Mouse (Mus musculus): ENCODE measurements around the gene Hdac9. TPM values are rescaled to one million over a fixed set of nuclear protein-coding genes. Genes with fewer than 3 reads are reported as not detected.

Gene Hdac9
- polyA plus RNA-seq, 1 experiment from 2014 or later, result 17.0 TPM

GRCm38 (mm10) chr12:34212162-34212561, 704.7 kb downstream of the Hdac9 start:
- H3K36me3 ChIP-seq (ENCODE audit: control insufficient read depth, insufficient read depth, low read length), result no peaks in the 10 kb centered on the region
- H3K9ac ChIP-seq (replicated peaks; ENCODE audit: low read length), result no peak overlapping the region
- WGBS, result 83% methylated on average over 3 of the region's 3 CpGs
- no peak overlapping the region for H3K4me3 ChIP-seq (replicated peaks; ENCODE audit: low read depth, low read length)
- H3K27ac ChIP-seq (replicated peaks; ENCODE audit: low read depth, low read length), result no peak overlapping the region
- ATAC-seq (ENCODE audit: low FRiP score, low TSS enrichment) (no peak), DNase-seq (no peak)
- H3K4me2 ChIP-seq (ENCODE audit: low read length), result no peak overlapping the region
- H3K4me1 ChIP-seq (ENCODE audit: control insufficient read depth, insufficient read depth, low read length), result no peaks in the 10 kb centered on the region
- no peaks in the 10 kb centered on the region for H3K9me3 ChIP-seq (ENCODE audit: control insufficient read depth, low read length)
- no peaks in the 10 kb centered on the region for H3K27me3 ChIP-seq (ENCODE audit: control insufficient read depth, insufficient read depth, low read length)

- H3K4me3 ChIP-seq (replicated peaks; ENCODE audit: low read depth, low read length), result no peak overlapping the region
- no peaks in the 10 kb centered on the region for H3K36me3 ChIP-seq (ENCODE audit: control insufficient read depth, insufficient read depth, low read length)
- 84% methylated on average over 3 of the region's 3 CpGs for WGBS
- H3K27me3 ChIP-seq (ENCODE audit: control insufficient read depth, insufficient read depth, low read length), result no peaks in the 10 kb centered on the region
- no peak overlapping the region for H3K9ac ChIP-seq (replicated peaks; ENCODE audit: low read length)
- no peaks in the 10 kb centered on the region for H3K9me3 ChIP-seq (ENCODE audit: control insufficient read depth, low read length)
- no peak overlapping the region for H3K27ac ChIP-seq (replicated peaks; ENCODE audit: low read depth, low read length)
- no peaks in the 10 kb centered on the region; the same call in 1 of the 2 replicates for H3K4me1 ChIP-seq (ENCODE audit: control insufficient read depth, insufficient read depth, low read length)
- DNase-seq (no peak), ATAC-seq (ENCODE audit: low FRiP score, low TSS enrichment) (no peak)
- H3K4me2 ChIP-seq (ENCODE audit: low read length), result no peak overlapping the region
Measured at GRCm38 (mm10) chr12:34201471-34201870, 715.4 kb downstream of the Hdac9 start.

- Histone ChIP-seq H3K27ac (replicated peaks; ENCODE audit: low read depth, low read length) (no peak overlapping the region), H3K27me3 (ENCODE audit: control insufficient read depth, insufficient read depth, low read length) (no peaks in the 10 kb centered on the region), H3K9ac (replicated peaks; ENCODE audit: low read length) (no peak overlapping the region), H3K4me2 (ENCODE audit: low read length) (no peak overlapping the region), H3K9me3 (ENCODE audit: control insufficient read depth, low read length) (no peaks in the 10 kb centered on the region), H3K36me3 (ENCODE audit: control insufficient read depth, insufficient read depth, low read length) (no peaks in the 10 kb centered on the region), H3K4me1 (ENCODE audit: control insufficient read depth, insufficient read depth, low read length) (no peaks in the 10 kb centered on the region; the same call in 1 of the 2 replicates), H3K4me3 (replicated peaks; ENCODE audit: low read depth, low read length) (no peak overlapping the region)
- DNase-seq (no peak), ATAC-seq (ENCODE audit: low FRiP score, low TSS enrichment) (peak; percentile 40; the same call in 1 of the 2 replicates)
- 68% methylated on average over 4 of the region's 4 CpGs for WGBS
Measured at GRCm38 (mm10) chr12:34200030-34200446, 716.9 kb downstream of the Hdac9 start.

- no peak for ATAC-seq (ENCODE audit: low FRiP score, low TSS enrichment)
Measured at GRCm38 (mm10) chr12:34195155-34195828, 721.6 kb downstream of the Hdac9 start.

GRCm38 (mm10) chr12:34194116-34194515, 722.8 kb downstream of the Hdac9 start:
- ATAC-seq (ENCODE audit: low FRiP score, low TSS enrichment), result no peak
- H3K27me3 ChIP-seq (ENCODE audit: control insufficient read depth, insufficient read depth, low read length), result no peaks in the 10 kb centered on the region
- no peak overlapping the region for H3K4me2 ChIP-seq (ENCODE audit: low read length)
- H3K36me3 ChIP-seq (ENCODE audit: control insufficient read depth, insufficient read depth, low read length), result no peaks in the 10 kb centered on the region
- H3K27ac ChIP-seq (replicated peaks; ENCODE audit: low read depth, low read length), result no peak overlapping the region
- 94% methylated on average over 4 of the region's 4 CpGs for WGBS
- no peak overlapping the region for H3K9ac ChIP-seq (replicated peaks; ENCODE audit: low read length)
- no peaks in the 10 kb centered on the region for H3K4me1 ChIP-seq (ENCODE audit: control insufficient read depth, insufficient read depth, low read length)
- DNase-seq, result no peak
- H3K9me3 ChIP-seq (ENCODE audit: control insufficient read depth, low read length), result no peaks in the 10 kb centered on the region
- no peak overlapping the region for H3K4me3 ChIP-seq (replicated peaks; ENCODE audit: low read depth, low read length)

More at GRCm38 (mm10) chr12:34195155-34195828, 721.6 kb downstream of the Hdac9 start:
- no peak overlapping the region for H3K27ac ChIP-seq (replicated peaks; ENCODE audit: low read depth, low read length)
- no peak for DNase-seq
- no peaks in the 10 kb centered on the region for H3K27me3 ChIP-seq (ENCODE audit: control insufficient read depth, insufficient read depth, low read length)
- H3K36me3 ChIP-seq (ENCODE audit: control insufficient read depth, insufficient read depth, low read length), result no peaks in the 10 kb centered on the region
- no peaks in the 10 kb centered on the region; the same call in 1 of the 2 replicates for H3K4me1 ChIP-seq (ENCODE audit: control insufficient read depth, insufficient read depth, low read length)
- no peak overlapping the region for H3K4me2 ChIP-seq (ENCODE audit: low read length)
- no peak overlapping the region for H3K4me3 ChIP-seq (replicated peaks; ENCODE audit: low read depth, low read length)
- H3K9me3 ChIP-seq (ENCODE audit: control insufficient read depth, low read length), result no peaks in the 10 kb centered on the region
- no peak overlapping the region for H3K9ac ChIP-seq (replicated peaks; ENCODE audit: low read length)

- Histone ChIP-seq H3K9ac (replicated peaks; ENCODE audit: low read length) (no peak overlapping the region), H3K9me3 (ENCODE audit: control insufficient read depth, low read length) (no peaks in the 10 kb centered on the region), H3K4me1 (ENCODE audit: control insufficient read depth, insufficient read depth, low read length) (no peaks in the 10 kb centered on the region), H3K4me2 (ENCODE audit: low read length) (no peak overlapping the region), H3K27ac (replicated peaks; ENCODE audit: low read depth, low read length) (no peak overlapping the region), H3K4me3 (replicated peaks; ENCODE audit: low read depth, low read length) (no peak overlapping the region), H3K36me3 (ENCODE audit: control insufficient read depth, insufficient read depth, low read length) (no peaks in the 10 kb centered on the region), H3K27me3 (ENCODE audit: control insufficient read depth, insufficient read depth, low read length) (no peaks in the 10 kb centered on the region)
- WGBS, result 100% methylated on average over 1 of the region's 1 CpGs
- DNase-seq (no peak), ATAC-seq (ENCODE audit: low FRiP score, low TSS enrichment) (no peak)
Measured at GRCm38 (mm10) chr12:34191246-34191645, 725.6 kb downstream of the Hdac9 start.

GRCm38 (mm10) chr12:34178931-34179330, 738.0 kb downstream of the Hdac9 start:
- H3K27me3 ChIP-seq (ENCODE audit: control insufficient read depth, insufficient read depth, low read length), result no peaks in the 10 kb centered on the region
- H3K27ac ChIP-seq (replicated peaks; ENCODE audit: low read depth, low read length), result no peak overlapping the region
- H3K36me3 ChIP-seq (ENCODE audit: control insufficient read depth, insufficient read depth, low read length), result no peaks in the 10 kb centered on the region
- no peak overlapping the region for H3K4me3 ChIP-seq (replicated peaks; ENCODE audit: low read depth, low read length)
- no peaks in the 10 kb centered on the region for H3K9me3 ChIP-seq (ENCODE audit: control insufficient read depth, low read length)
- ATAC-seq (ENCODE audit: low FRiP score, low TSS enrichment) (no peak), DNase-seq (no peak)
- 74% methylated on average over 4 of the region's 4 CpGs for WGBS
- H3K9ac ChIP-seq (replicated peaks; ENCODE audit: low read length), result no peak overlapping the region
- H3K4me1 ChIP-seq (ENCODE audit: control insufficient read depth, insufficient read depth, low read length), result no peaks in the 10 kb centered on the region
- H3K4me2 ChIP-seq (ENCODE audit: low read length), result no peak overlapping the region

GRCm38 (mm10) chr12:34176790-34177189, 740.1 kb downstream of the Hdac9 start:
- 90% methylated on average over 3 of the region's 3 CpGs for WGBS
- Histone ChIP-seq H3K27me3 (ENCODE audit: control insufficient read depth, insufficient read depth, low read length) (no peaks in the 10 kb centered on the region), H3K9ac (replicated peaks; ENCODE audit: low read length) (no peak overlapping the region), H3K9me3 (ENCODE audit: control insufficient read depth, low read length) (no peaks in the 10 kb centered on the region), H3K4me2 (ENCODE audit: low read length) (no peak overlapping the region), H3K36me3 (ENCODE audit: control insufficient read depth, insufficient read depth, low read length) (no peaks in the 10 kb centered on the region), H3K4me1 (ENCODE audit: control insufficient read depth, insufficient read depth, low read length) (no peaks in the 10 kb centered on the region), H3K4me3 (replicated peaks; ENCODE audit: low read depth, low read length) (no peak overlapping the region), H3K27ac (replicated peaks; ENCODE audit: low read depth, low read length) (no peak overlapping the region)
- DNase-seq, result no peak
- ATAC-seq (ENCODE audit: low FRiP score, low TSS enrichment), result no peak

GRCm38 (mm10) chr12:34173036-34173435, 743.9 kb downstream of the Hdac9 start:
- Histone ChIP-seq H3K4me2 (ENCODE audit: low read length) (no peak overlapping the region), H3K9ac (replicated peaks; ENCODE audit: low read length) (no peak overlapping the region), H3K4me1 (ENCODE audit: control insufficient read depth, insufficient read depth, low read length) (no peaks in the 10 kb centered on the region), H3K27me3 (ENCODE audit: control insufficient read depth, insufficient read depth, low read length) (no peaks in the 10 kb centered on the region), H3K4me3 (replicated peaks; ENCODE audit: low read depth, low read length) (no peak overlapping the region), H3K36me3 (ENCODE audit: control insufficient read depth, insufficient read depth, low read length) (no peaks in the 10 kb centered on the region), H3K9me3 (ENCODE audit: control insufficient read depth, low read length) (no peaks in the 10 kb centered on the region), H3K27ac (replicated peaks; ENCODE audit: low read depth, low read length) (no peak overlapping the region)
- DNase-seq, result no peak
- WGBS, result 59% methylated on average over 1 of the region's 1 CpGs
- no peak for ATAC-seq (ENCODE audit: low FRiP score, low TSS enrichment)

All from midbrain, embryonic 14.5 days (tissue).